Mouse (Mus musculus) telencephalon, adult 2 months (tissue): ENCODE results near the gene Snx33.

ENCODE experiments used
- DNase-seq: peaks from one replicate; pipeline ENCODE4 v3.0.0-alpha.2; 2011; ENCODE audit warnings: low read depth, low spot score

Snx33 gene

DNA sequence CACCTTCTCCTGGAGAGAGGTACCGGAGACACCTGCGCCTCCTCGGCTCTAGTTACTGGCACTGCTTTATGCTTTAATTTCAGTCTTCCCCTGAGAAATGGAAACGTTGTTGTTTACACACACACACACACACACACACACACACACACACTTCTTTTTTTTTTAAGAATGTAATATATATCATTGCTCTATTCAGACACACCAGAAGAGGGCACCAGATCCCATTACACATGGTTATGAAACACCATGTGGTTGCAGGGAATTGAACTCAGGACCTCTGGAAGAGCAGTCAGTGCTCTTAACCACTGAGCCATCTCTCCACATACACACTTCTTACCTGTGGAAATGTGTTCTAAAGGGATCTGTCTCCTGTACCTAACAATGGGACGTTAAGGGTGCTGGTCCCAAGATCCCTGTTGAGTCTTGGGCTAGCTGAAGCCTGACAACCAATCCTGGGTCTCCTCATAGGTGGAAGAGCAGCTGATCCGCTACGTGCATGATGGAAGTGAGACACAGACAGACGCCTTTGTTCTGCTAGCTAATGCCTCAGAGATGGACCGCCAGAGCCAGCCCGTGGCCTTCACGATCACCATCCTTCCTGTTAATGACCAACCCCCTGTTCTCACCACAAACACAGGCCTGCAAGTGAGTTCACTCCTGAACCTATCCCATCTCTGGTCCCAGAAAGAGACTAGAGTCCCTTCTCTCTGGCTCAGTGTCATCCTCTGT is 37.5 kb downstream of the Snx33 start:
- no peak for DNase-seq

DNA sequence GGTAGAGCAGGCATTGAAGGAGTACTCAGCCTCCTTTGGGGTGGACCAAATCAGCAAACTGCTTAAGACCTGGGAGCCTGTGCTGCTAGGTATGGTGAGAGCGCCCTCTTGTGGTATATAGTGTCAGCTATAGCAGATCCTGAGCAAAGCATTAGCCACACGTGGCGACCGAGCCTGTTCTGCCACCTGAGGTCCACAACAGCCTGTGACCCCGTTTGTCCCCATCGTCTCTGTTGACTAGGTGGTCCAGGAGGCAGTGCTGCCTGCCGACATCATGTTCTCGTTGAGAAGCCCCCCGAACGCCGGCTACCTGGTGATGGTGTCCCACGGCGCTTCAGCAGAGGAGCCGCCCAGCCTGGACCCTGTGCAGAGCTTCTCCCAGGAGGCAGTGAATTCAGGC is 38.4 kb downstream of the Snx33 start:
- peak; percentile 82 for DNase-seq

DNA sequence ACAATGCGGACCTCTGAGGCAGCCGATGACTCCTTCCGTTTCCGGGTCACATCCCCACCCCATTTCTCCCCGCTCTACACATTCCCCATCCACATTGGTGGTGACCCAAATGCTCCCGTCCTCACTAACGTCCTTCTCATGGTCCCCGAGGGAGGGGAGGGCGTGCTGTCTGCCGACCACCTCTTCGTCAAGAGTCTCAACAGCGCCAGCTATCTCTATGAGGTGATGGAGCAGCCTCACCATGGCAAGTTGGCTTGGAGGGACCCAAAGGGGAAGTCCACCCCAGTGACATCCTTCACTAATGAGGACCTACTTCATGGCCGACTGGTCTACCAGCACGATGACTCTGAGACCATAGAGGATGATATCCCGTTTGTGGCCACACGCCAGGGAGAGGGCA is 40.6 kb downstream of the Snx33 start:
- no peak for DNase-seq

DNA sequence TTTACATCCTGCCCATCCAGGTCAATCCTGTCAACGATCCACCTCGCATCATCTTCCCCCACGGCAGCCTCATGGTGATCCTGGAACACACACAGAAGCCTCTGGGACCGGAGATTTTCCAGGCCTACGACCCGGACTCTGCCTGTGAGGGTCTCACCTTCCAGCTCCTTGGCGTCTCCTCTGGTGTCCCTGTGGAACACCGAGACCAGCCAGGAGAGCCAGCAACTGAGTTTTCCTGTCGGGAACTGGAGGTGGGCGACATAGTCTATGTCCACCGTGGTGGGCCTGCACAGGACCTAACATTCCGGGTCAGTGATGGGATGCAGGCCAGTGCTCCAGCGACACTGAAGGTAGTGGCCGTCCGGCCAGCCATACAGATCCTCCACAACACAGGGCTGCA is 41.6 kb downstream of the Snx33 start:
- no peak for DNase-seq

DNA sequence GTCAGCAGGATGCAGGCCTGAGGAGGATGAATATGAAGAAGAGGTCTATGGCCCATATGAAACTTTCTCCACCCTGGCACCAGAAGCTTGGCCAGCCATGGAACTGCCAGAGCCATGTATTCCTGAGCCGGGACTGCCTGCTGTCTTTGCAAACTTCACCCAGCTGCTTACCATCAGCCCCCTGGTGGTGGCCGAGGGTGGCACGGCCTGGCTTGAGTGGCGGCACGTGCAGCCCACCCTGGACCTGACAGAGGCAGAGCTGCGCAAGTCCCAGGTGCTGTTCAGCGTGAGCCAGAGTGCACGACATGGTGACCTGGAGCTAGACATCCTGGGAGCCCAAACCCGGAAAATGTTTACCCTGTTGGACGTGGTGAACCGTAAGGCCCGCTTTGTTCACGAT is 42.1 kb downstream of the Snx33 start:
- no peak for DNase-seq

DNA sequence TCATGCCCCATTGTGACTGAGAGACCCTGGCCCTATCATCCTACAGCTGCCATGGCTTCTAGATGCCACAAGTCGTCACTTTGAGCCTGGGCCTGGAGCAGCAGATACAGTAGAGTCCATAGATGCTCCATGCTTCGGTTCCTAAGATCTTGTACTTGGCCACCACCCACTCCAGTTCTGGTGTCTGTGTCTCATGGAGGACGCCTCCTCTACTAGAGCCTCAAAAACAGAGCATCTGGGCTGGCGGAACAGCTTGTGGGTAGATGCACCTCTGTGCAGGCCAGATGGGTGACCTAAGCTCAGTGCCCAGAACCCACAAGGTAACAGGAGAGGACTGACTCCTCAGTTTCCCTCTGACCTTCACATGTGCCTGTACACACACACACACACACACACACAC is 43.8 kb downstream of the Snx33 start:
- DNase-seq = no peak

DNA sequence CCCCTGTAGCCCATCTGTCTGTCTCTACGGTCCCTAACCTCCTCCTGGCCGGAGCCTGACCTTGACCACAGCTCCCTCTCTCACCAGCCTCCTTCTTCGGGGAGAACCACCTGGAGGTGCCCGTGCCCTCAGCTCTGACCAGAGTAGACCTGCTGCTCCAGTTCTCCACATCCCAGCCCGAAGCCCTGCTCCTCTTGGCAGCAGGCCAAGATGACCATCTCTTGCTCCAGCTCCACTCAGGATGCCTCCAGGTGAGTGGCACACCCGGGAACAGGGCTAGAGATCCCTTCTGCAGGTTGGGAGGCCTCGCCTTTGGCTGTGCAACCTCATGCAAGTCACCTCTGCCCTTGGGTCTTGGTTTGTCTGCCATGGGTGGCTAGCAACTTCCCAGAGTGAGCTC is 44.7 kb downstream of the Snx33 start:
- no peak for DNase-seq

DNA sequence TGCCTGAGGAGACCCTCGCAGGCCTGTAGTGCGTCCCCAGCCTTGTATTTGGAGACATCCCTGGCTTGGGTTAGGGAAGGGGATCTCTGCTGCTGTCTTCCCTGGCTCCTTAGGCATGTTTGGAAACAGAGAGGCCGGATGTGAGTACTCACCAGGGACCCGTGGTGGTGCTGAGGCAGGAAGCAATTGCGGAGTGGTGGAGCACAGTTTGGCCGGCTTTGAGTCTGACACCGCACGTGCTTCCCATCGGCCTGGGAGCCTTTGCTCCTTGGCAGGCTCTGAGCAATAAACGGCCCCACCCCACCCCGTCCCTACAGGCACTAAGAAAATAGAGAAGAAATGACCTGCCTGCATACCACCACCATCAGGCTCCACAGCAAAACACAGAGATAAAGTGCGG is 45.4 kb downstream of the Snx33 start:
- DNase-seq = no peak

DNA sequence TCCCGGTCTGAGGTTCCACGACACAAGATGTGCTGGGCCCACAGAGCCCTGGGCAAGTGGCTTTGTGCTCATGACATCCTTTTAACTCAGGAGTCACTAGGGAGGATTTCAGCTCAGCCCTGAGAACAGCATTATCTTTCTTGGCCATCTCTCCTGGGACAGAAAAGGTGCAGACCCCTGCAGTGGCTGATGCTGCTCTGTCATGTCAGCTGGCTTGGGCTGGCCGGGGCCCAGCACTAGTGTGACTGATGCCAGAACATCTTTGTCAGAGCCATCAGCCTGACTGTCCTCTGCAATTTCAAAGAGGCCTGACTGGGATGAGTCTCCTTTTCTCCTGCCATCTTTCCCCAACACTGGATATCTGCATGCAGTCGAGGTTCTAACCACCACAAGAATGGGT is 45.9 kb downstream of the Snx33 start:
- DNase-seq = no peak

DNA sequence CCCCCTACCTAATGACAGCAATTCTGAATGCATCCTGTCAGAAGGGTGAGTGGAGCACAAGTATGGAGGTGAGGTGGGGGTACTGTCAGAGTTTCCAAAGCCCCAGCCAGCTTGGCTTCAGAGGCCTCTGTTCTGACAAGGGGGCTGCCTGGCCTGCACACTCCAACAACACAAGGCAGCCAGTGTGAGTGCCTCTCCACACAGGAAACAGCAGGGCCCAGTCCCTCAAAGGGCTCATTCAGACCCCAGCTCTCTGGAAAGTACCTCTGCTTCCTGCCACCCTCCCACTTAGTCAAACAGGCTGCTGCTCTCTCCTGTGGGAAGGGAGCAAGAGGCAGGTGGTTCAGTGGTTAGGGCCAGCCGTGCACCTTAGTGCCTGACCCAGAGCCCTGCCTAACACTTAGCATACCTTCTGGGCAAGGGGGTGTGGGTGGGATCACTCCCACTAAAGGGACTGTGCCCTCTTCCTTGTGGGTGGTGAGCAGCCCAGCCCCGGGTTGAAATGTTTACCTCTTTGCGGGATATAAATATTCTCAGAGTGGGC is 46.6 kb downstream of the Snx33 start:
- no peak for DNase-seq

DNA sequence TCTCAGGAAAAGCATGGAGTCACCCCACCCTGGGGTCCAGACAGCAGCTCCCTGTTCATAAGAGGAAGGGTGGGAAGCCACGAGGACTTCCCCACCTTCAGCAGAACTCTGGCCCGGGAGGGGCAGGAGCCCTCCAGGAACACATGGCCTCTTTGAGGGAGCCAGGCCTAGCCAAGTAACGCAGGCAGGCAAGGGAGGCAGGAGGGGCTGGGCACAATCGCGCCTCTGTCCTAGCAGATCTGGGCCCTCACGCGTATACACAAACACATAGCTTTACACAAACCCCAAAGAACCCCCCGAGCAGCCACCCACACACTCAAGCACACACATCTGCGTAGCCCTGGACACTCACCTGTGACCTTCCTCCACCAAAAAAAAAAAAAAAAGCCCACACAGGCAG is 47.4 kb downstream of the Snx33 start:
- no peak for DNase-seq

DNA sequence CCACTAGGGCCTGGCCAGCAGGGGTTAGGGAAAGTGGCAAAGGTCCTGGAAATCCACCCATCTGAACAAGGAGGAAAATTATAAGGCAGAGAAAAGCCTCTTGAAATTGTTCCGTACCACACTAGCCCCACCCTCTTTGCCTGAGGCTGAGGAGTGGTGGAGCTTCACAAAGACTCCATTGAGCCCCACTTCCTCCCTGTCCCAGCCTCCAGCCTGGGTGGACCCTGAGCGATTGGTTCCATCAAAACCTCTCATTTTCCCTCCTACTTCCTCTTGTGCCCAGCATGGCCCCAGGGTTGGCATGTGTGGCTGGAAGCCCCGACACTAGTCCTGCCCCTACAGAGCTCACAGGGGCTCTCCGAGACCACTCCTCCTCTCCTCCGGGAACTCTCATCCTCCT is 50.9 kb downstream of the Snx33 start:
- DNase-seq = no peak

DNA sequence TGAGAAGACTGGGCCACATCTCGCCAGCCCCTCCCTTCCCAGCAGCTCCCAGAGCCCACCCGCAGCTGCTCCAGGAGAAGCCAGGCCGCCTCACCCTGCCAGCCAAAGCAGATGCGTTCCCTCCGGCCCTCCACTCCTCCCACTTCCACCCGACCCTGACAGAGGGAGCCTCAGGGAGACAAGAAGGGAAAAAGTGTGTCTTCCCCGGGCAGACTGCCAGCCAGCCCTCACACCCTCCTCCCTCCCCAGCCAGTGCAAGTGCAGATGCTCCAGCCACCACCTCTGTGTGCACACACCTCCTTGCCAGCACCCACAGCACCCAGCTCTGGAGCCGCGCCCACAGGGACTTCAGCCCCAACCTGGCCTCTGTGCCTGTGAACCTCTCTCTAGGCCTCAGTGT is 51.4 kb downstream of the Snx33 start:
- no peak for DNase-seq

DNA sequence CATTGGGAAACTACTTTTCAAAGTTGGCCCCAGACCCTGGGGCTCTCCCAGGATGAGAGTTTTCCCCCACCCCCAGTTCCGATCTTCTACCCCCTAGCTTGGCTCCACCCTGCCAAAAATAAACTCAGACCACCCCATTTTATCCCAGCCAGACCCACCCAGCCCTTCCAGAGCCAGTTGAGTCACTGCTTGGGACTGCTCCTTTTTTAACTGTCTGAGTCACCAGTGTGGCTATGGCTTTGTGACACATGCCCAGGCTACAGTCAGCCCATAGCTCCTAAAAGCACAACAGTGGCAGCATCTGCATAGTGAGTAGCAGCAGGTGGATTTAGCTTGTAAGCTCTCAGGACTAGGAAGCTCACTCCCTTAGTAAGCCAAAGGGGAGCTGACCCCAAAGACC is 55.1 kb downstream of the Snx33 start:
- DNase-seq = no peak

DNA sequence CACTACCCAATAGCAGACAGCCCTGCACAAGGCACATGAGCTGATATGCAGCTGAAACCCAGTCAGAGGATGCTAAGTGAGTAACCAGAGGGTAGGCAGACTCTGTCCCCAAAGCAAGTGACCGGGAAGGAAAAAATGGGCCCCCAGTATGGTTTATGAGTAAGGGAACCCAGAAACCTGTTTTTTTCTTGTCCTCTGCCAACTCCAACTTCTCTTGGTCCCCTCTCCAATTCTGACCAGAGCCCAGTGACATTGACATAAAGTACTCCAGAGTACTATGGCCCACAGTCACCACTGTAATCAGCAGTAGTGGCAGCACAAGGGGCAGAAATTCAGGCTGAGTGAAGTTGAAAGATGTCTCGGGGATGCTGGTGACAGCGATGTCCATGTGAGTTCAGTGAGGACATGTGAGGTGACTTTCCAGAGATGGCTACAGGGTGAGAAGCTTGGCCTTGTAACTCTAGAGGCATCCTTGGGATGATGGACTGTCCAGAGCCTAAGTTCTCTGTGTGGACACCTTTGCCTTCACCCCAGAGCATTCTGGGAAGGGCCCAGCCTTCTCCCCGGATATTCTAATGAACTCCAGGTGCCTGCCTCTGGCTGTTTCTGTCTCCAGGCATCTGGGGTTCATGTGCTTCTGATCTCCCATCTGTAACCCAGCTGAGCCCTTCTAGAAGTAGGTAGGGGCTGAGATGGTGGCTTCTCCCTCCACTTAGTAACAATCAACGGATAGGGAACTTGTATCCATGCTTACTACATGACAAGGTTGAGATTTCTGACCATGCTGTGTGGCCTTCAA is 55.9 kb downstream of the Snx33 start:
- DNase-seq = no peak

DNA sequence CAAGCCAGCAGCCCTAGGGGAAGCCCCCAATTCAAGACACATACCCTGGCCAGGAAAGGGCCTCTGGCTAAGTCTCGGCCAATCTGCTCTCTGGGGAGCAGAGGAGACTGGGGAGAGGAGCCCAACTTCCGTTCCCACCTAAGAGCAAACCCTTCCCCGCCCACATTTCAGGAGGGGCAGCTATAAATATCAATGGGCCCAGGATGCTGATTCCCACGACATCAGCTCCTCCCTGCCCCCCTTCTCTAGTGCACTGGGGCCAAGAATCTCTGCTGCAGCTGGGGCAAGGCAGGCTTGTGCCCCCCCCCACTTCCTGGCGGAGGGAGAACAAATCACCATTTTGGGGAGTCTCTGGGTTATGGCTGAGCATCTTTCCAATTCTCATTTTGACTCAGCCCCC is 57.0 kb downstream of the Snx33 start:
- DNase-seq = no peak

DNA sequence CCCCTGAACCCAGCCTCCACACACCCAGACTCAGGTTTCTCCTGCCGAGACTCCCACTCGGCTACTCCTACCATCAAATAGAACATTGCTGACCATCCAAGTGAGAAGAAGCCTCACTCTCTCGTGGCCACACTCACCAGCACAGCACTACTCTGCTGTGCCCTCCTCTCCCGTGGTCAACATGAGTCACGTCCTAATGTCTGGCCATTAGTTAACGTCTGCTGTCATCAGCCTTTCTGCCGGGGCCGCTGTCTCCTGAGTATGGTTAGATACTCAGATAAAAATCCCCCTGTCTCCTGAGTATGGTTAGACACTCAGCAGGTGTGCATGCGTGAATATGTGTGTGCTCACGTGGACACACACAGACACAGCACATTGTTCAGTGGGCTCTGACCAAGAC is 57.4 kb downstream of the Snx33 start:
- DNase-seq = no peak

DNA sequence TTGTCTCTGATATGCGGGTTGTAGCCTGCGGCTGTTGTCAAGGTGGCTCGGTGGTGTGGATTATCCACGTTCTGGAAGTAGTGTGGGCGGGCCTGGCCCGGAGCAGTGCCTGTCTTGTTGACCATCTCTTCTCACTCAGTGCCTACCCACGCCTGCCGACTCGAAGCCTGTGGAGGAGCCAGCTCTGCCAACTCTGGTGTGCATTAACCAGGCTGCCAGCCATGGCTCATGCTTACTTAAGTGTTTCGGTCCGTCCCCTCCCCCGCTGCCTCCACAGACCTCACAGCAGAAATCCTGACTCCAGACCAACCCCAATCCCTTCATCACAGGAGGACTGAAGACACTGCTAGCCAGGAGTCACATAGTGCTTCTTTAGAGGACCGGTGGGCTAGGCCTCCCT is 58.6 kb downstream of the Snx33 start:
- peak; percentile 89 for DNase-seq

DNA sequence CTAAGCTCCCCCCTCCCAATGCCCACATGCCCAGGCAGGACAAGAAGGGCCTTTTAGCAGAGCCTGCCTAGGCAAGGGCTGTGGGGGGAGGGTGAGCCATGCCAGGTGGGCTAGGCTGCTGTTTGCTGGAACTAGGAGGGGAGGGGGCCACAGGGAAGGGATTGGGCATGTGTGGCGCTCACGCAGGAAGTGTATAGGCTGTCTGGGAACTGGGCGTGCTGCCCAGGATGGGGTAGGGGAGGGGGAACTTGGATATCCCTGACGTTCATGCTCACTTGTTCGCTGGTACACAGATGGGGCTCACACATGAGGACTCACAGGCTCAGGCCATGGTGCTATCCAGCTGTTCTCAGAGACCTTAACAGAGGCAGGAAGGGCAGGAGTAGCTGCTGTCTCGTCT is 59.9 kb downstream of the Snx33 start:
- DNase-seq = no peak
